Mouse (Mus musculus): ENCODE results near the gene Acyp2. TPM values are rescaled to one million over a fixed set of nuclear protein-coding genes. Genes with fewer than 3 reads are reported as not detected.

Acyp2 gene
- polyA plus RNA-seq, 1 experiment from 2014 or later, result 22.2 TPM

DNA sequence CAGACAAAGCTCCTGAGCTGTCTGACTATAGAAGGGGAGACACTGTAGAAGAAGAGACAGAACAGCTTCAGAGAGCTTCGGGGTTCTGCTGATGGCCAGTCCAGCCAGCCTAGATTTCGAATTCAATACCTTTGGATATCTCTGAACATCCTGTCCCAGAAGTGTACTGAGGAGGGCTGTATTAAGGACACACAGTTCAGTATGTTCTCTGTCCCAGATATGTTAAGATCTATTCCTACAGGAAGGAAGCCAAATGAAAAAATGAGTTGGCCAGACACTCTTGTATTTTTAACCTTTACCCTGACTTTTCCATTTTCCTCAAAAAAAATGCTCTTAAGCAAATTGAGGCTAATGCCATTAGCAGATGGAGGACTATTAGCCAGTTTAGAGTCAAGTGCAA is 132.3 kb downstream of the Acyp2 start:
- no peak overlapping the region for H3K9ac ChIP-seq (ENCODE audit: low read depth, low read length)
- ATAC-seq (ENCODE audit: low FRiP score, low TSS enrichment), result no peak
- H3K36me3 ChIP-seq (ENCODE audit: control insufficient read depth, insufficient read depth, low read length), result no peaks in the 10 kb centered on the region
- H3K27me3 ChIP-seq (ENCODE audit: control insufficient read depth, insufficient read depth, low read length), result no peaks in the 10 kb centered on the region
- H3K4me3 ChIP-seq (ENCODE audit: low read length), result no peak overlapping the region
- H3K4me1 ChIP-seq (ENCODE audit: control insufficient read depth, insufficient read depth, low read length), result 0 out of 2 replicates have a peak, but pooled peaks cover 4% of the 10 kb centered on the region
- H3K4me2 ChIP-seq (replicated peaks; ENCODE audit: low read depth, low read length), result no peak overlapping the region
- no peak overlapping the region for H3K27ac ChIP-seq (ENCODE audit: low read depth, low read length)
- H3K9me3 ChIP-seq (ENCODE audit: control insufficient read depth, low read length), result no peaks in the 10 kb centered on the region
- 82% methylated on average over 2 of the region's 2 CpGs for WGBS

DNA sequence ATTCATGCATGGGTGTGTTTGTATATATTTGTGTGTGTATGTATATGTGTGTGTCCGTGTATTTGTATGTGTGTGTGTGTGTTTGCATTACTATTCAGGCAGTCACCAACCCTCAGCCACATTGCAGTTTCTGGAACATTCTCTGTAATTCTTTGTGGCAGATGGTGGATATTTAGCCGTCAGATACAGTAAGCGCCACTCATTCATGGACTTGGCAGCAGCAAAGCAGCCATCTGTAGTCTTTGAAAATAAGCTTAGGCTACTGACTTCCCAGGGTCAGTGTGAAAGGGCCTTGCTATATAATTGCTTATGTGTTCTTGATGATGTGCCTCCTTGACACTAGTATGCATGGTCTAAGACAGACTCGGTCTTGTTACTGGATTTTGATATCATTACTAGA is 141.2 kb downstream of the Acyp2 start:
- H3K27me3 ChIP-seq (ENCODE audit: control insufficient read depth, insufficient read depth, low read length), result no peaks in the 10 kb centered on the region
- WGBS, result 94% methylated on average over 4 of the region's 4 CpGs
- H3K36me3 ChIP-seq (ENCODE audit: control insufficient read depth, insufficient read depth, low read length), result no peaks in the 10 kb centered on the region
- H3K4me2 ChIP-seq (replicated peaks; ENCODE audit: low read depth, low read length), result no peak overlapping the region
- H3K4me1 ChIP-seq (ENCODE audit: control insufficient read depth, insufficient read depth, low read length), result no peaks in the 10 kb centered on the region
- no peaks in the 10 kb centered on the region for H3K9me3 ChIP-seq (ENCODE audit: control insufficient read depth, low read length)
- ATAC-seq (ENCODE audit: low FRiP score, low TSS enrichment), result no peak
- H3K4me3 ChIP-seq (ENCODE audit: low read length), result no peak overlapping the region
- H3K27ac ChIP-seq (ENCODE audit: low read depth, low read length), result no peak overlapping the region
- no peak overlapping the region for H3K9ac ChIP-seq (ENCODE audit: low read depth, low read length)

DNA sequence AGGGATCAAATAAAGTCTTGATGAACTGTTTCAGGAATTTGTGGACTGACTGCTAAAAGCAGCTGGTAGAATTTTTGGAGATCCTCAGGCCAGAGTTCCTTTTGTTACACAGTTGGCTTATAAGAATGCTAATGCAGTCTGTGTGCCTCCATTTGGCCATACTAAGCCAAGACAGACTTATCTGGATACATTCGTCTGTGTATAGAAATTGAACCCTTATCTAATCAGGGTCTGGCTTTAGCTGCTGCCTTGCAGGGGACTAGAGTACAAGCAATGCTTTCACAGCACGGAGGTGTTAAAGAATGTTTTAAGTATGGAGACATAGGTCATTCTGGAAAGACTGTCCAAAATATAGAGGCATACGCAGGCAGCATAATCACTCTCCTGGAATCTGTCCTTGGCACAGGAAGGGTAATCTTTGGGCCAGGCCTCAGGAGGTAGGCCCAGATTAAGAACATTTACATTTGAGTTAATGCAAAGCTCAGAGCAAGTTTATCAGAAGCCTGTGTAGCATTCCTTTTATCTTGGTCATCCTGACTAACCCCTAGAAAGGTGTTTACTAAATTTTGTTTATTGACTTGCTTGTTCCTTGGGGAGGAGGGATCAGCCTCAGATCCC is 150.5 kb downstream of the Acyp2 start:
- Histone ChIP-seq H3K4me3 (ENCODE audit: low read length) (no peak overlapping the region), H3K4me1 (ENCODE audit: control insufficient read depth, insufficient read depth, low read length) (no peaks in the 10 kb centered on the region), H3K9me3 (ENCODE audit: control insufficient read depth, low read length) (peaks cover 7% of the 10 kb centered on the region), H3K27me3 (ENCODE audit: control insufficient read depth, insufficient read depth, low read length) (no peaks in the 10 kb centered on the region), H3K27ac (ENCODE audit: low read depth, low read length) (no peak overlapping the region), H3K9ac (ENCODE audit: low read depth, low read length) (no peak overlapping the region), H3K4me2 (replicated peaks; ENCODE audit: low read depth, low read length) (no peak overlapping the region), H3K36me3 (ENCODE audit: control insufficient read depth, insufficient read depth, low read length) (no peaks in the 10 kb centered on the region)
- 73% methylated on average over 3 of the region's 3 CpGs for WGBS
- ATAC-seq (ENCODE audit: low FRiP score, low TSS enrichment), result no peak

DNA sequence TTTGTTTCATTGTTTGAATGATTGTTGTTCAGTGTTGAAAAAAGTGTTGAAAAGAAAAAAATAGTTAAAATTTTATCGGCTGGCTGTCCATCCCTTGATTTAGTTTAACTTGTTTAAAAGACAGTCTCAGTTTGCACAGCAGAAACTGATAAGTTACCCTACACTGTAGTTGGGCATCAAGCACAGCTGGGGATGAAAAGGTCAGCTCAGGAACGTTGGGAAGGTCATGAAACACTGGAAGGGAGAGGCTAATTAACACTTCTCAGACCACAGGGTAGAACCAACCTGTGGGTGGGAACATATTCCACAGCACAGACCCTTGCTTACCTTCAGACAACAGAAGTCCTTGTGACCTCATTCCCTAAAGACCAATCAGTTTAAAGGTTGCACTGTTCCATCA is 152.2 kb downstream of the Acyp2 start:
- no peak overlapping the region for H3K4me3 ChIP-seq (ENCODE audit: low read length)
- H3K4me2 ChIP-seq (replicated peaks; ENCODE audit: low read depth, low read length), result no peak overlapping the region
- no peak overlapping the region for H3K9ac ChIP-seq (ENCODE audit: low read depth, low read length)
- no peaks in the 10 kb centered on the region for H3K27me3 ChIP-seq (ENCODE audit: control insufficient read depth, insufficient read depth, low read length)
- peaks cover 7% of the 10 kb centered on the region for H3K9me3 ChIP-seq (ENCODE audit: control insufficient read depth, low read length)
- no peak overlapping the region for H3K27ac ChIP-seq (ENCODE audit: low read depth, low read length)
- ATAC-seq (ENCODE audit: low FRiP score, low TSS enrichment), result no peak
- 57% methylated on average over 2 of the region's 2 CpGs for WGBS
- no peaks in the 10 kb centered on the region for H3K36me3 ChIP-seq (ENCODE audit: control insufficient read depth, insufficient read depth, low read length)
- no peaks in the 10 kb centered on the region for H3K4me1 ChIP-seq (ENCODE audit: control insufficient read depth, insufficient read depth, low read length)

DNA sequence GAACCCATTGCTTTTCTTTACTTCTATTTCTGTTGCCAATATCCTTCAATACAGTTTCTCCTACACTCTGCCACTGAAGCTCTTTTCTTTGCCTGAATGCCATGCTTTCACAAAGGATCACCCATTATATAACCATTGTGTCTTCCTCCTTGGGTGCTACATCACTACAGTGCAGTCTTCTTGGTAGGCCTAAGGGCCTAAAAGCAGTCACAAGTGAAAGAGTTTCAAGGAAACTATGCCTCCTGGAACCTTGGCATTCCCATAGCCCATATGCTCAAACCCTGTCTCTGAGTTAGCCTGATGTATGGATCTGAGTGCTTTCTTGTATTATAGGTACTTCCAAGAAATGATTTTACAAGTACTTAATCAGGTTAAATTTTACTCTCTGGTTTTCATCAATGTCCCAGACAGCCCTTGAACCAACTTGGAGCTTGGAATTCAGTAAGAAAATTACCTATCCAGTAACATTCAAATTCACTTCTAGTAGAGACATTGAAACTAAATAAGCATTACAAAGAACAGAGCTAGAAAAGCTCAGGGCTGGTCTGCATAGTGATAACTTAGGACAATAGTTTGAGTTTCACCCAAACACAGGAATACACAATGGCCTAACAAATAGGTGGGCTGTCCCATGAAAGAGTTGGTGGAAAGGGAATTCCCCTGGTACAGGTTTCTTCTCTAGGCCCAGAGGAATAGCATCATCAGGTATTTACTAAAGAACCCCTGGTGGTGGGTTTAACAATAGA is 157.7 kb downstream of the Acyp2 start:
- no peak overlapping the region for H3K9ac ChIP-seq (ENCODE audit: low read depth, low read length)
- H3K27me3 ChIP-seq (ENCODE audit: control insufficient read depth, insufficient read depth, low read length), result no peaks in the 10 kb centered on the region
- no peak overlapping the region for H3K4me2 ChIP-seq (replicated peaks; ENCODE audit: low read depth, low read length)
- H3K4me3 ChIP-seq (ENCODE audit: low read length), result no peak overlapping the region
- no peak for ATAC-seq (ENCODE audit: low FRiP score, low TSS enrichment)
- no peak overlapping the region for H3K27ac ChIP-seq (ENCODE audit: low read depth, low read length)
- no peaks in the 10 kb centered on the region for H3K4me1 ChIP-seq (ENCODE audit: control insufficient read depth, insufficient read depth, low read length)
- no peaks in the 10 kb centered on the region; the same call in 1 of the 2 replicates for H3K9me3 ChIP-seq (ENCODE audit: control insufficient read depth, low read length)
- H3K36me3 ChIP-seq (ENCODE audit: control insufficient read depth, insufficient read depth, low read length), result no peaks in the 10 kb centered on the region

DNA sequence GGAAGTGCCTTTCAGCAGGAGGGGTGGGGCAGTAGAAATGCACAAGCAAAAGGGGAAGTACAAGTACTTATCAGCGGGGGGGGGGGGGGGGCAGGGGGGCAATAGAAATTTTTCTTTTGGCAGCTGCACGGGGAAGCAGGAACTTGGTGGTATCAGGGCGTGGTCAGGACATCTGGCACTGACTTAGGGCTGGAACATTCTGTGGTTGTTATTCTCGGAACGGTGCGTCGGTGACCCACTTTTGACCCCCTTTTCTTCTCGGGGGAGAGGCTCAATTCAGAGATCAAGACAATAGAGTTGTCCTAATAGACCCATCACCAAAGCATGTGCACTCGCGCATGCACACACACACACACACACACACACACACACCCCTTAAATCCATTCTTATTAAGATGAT is 161.2 kb downstream of the Acyp2 start:
- 85% methylated on average over 9 of the region's 10 CpGs for WGBS

DNA sequence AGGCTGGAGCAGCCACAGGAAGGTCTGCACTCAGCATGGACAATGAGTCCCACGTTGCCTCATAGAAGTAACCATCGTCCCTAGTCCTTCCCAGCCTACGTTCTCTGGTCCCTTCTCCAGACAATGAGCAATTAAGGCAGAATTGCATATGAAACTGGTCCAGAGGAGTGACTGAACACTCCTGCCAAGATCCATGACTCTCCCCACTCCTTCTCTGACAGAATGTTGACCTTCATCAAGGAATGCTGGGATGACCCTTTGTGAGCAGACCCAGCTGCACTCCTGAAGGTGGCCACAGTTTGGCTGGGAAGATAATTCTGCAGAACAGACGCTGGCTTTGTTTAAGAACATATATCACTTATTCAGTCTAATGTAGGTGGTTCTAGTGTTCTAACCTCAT is 166.1 kb downstream of the Acyp2 start:
- Histone ChIP-seq H3K9ac (ENCODE audit: low read depth, low read length) (no peak overlapping the region), H3K4me1 (ENCODE audit: control insufficient read depth, insufficient read depth, low read length) (no peaks in the 10 kb centered on the region), H3K27me3 (ENCODE audit: control insufficient read depth, insufficient read depth, low read length) (no peaks in the 10 kb centered on the region), H3K4me3 (ENCODE audit: low read length) (no peak overlapping the region), H3K9me3 (ENCODE audit: control insufficient read depth, low read length) (no peaks in the 10 kb centered on the region), H3K27ac (ENCODE audit: low read depth, low read length) (no peak overlapping the region), H3K36me3 (ENCODE audit: control insufficient read depth, insufficient read depth, low read length) (no peaks in the 10 kb centered on the region), H3K4me2 (replicated peaks; ENCODE audit: low read depth, low read length) (no peak overlapping the region)
- WGBS, result 73% methylated on average over 4 of the region's 4 CpGs
- no peak for ATAC-seq (ENCODE audit: low FRiP score, low TSS enrichment)

More for the DNA sequence above, 161.2 kb downstream of the Acyp2 start:
- Histone ChIP-seq H3K9ac (ENCODE audit: low read depth, low read length) (no peak overlapping the region), H3K4me1 (ENCODE audit: control insufficient read depth, insufficient read depth, low read length) (no peaks in the 10 kb centered on the region), H3K27me3 (ENCODE audit: control insufficient read depth, insufficient read depth, low read length) (no peaks in the 10 kb centered on the region), H3K27ac (ENCODE audit: low read depth, low read length) (no peak overlapping the region), H3K4me2 (replicated peaks; ENCODE audit: low read depth, low read length) (no peak overlapping the region), H3K9me3 (ENCODE audit: control insufficient read depth, low read length) (no peaks in the 10 kb centered on the region), H3K36me3 (ENCODE audit: control insufficient read depth, insufficient read depth, low read length) (no peaks in the 10 kb centered on the region), H3K4me3 (ENCODE audit: low read length) (no peak overlapping the region)
- ATAC-seq (ENCODE audit: low FRiP score, low TSS enrichment), result no peak

DNA sequence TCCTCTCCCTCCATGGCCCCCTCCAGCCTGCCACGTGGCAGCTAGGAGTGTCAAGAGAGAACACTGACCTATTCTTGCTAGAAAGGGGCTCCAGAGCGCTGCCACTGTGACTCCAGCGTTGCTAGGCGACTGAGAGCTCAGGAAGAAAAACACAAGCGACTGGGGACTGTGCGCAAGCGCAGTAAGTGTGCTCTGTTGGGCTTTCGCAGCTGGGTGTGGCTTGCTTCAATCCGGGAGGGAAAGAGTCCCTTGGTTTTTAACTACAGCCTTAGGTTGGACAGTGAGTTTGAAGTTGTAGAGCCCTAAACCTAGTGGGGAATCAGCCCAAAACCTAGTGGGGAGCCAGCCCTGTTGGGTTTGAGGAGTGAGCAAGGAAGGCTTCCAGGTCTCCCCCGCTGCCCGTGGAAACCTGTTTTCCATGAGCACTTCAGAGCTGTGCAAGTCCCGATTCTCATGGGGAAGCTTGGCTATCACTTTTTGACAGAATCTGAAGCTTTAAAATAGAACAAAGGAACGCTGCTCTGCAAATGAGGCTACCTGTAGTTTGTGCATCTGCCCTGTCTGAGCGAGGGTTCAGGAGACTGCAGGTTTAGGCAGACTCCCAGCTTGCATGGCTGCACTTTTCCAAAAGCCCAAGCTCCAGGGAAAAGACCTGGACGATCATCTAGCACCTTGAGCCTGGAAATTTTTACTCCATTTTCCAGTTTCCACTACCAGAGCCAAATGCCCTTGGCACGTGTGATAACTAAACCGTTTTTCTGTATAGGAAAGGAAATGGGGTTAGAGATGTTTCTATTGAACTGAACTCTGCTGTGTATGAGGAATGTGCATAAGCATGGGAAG is 177.4 kb downstream of the Acyp2 start, which contains the start of gene 4930505A04Rik:
Gene 4930505A04Rik, minus strand, starts transcription at position 77 of the 843 bp plus-strand sequence.
- no peaks in the 10 kb centered on the region for H3K4me1 ChIP-seq (ENCODE audit: control insufficient read depth, insufficient read depth, low read length)
- no peaks in the 10 kb centered on the region for H3K9me3 ChIP-seq (ENCODE audit: control insufficient read depth, low read length)
- H3K27ac ChIP-seq (ENCODE audit: low read depth, low read length), result peak within 1 kb of the TSS; percentile 56; the same call in 1 of the 2 replicates
- no peaks in the 10 kb centered on the region for H3K27me3 ChIP-seq (ENCODE audit: control insufficient read depth, insufficient read depth, low read length)
- peak within 1 kb of the TSS; percentile 57; the same call in 1 of the 2 replicates for H3K9ac ChIP-seq (ENCODE audit: low read depth, low read length)
- WGBS, result 6% methylated on average over 17 of the region's 17 CpGs
- H3K36me3 ChIP-seq (ENCODE audit: control insufficient read depth, insufficient read depth, low read length), result no peaks in the 10 kb centered on the region
- H3K4me3 ChIP-seq (ENCODE audit: low read length), result peak within 1 kb of the TSS; percentile 37
- peak; percentile 99 for ATAC-seq (ENCODE audit: low FRiP score, low TSS enrichment)
- H3K4me2 ChIP-seq (replicated peaks; ENCODE audit: low read depth, low read length), result peak within 1 kb of the TSS; percentile 75
